Mouse (Mus musculus) E14TG2a.4 (cell line): Measurements from ENCODE around the gene Slc23a3.

Experiments
- CTCF ChIP-seq: conservative IDR thresholded peaks from 2 replicates; pipeline ENCODE4 v1.5.1; 2014; ENCODE audit warnings: low read length
- POU5F1 ChIP-seq: IDR thresholded peaks from 2 replicates; pipeline ENCODE4 v1.6.1; 2014; ENCODE audit warnings: low read length, borderline replicate concordance

DNA sequence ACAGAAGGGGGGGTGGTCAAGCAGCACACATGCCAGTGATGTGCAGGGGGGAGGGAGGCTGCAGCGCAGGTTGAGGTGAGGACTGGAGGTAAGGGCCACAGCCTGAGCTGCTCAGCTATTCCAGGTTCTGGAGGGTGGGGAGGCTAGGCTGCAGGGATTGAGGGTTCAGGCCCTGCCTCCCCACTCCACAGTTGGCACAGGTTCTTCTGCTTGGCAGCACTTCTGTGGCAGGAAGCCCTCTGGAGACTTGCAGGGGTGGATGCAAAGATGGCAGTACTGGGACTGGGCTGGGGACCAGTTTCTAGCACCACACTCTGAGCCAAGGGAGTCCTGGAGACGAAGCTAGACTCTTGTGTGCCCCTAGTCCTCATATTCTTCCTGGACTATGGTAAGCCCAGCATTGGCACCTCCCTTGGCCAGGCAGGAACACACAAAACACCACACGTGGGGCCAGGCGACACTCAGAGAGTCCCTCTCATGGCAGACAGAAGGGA is 47.7 kb upstream of the Slc23a3 start:
- TF ChIP-seq CTCF: no peak
- TF ChIP-seq POU5F1: no peak
